Mouse (Mus musculus) heart, postnatal 0 days (tissue): Measurements from ENCODE around the gene Rgs5.

Source experiments
- CTCF ChIP-seq: IDR thresholded peaks from 2 replicates; pipeline ENCODE4 v1.5.1; 2016; ENCODE audit warnings: antibody characterized with exemption, control low read depth, low read depth
- EP300 ChIP-seq: IDR thresholded peaks from 2 replicates; pipeline ENCODE4 v1.6.1; 2016; ENCODE audit warnings: antibody characterized with exemption, low read depth

GRCm38 (mm10) chr1:169629738-169630137, 25.6 kb upstream of the Rgs5 start:
- TF ChIP-seq CTCF (no peak), EP300 (no peak)
